3 mouse cellular contexts compared by ENCODE assay signal in the genomic region with DNA sequence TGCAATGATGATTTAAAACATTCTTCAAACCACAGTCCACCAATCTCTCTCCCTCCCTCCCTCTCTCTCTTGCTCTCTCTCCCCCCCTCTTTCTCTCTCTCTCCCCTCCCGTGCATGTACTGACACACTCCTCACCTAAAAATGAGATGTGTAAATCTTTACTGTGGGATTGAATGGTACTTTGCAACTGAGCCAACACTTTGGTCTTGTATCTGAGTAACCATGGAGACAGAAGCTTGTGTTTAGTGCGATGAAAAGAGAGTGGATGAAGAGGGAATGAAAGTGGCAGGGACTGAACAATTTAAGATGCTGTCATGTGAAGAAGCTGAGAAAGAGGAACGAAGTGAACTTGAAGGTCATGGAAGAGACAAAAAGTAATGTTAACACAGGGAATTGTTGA. TPM values are rescaled to one million over a fixed set of nuclear protein-coding genes. Genes with fewer than 3 reads are reported as not detected.
"Had no signal": no experiment of that assay in that cellular context is flagged by ENCODE, and none has a peak within 500 bp of the region (broad histone marks: within the 10 kb centered on the region; RNA-seq: fewer than 3 reads in every experiment).

No protein-coding gene starts in this region.

RNA-seq across cellular contexts. Expression of a gene that starts 13.1 kb away (rescaled TPM):
- total RNA-seq: monocyte, adult 5-6 weeks had no signal
- polyA plus RNA-seq: macrophage, myocyte had no signal
